Mouse (Mus musculus) liver, embryonic 14.5 days (tissue): ENCODE measurements around the gene Pithd1.

Source experiments
- CTCF ChIP-seq: IDR thresholded peaks from 2 replicates; pipeline ENCODE4 v1.5.1; 2016; ENCODE audit warnings: antibody characterized with exemption, low read depth, control low read depth
- EP300 ChIP-seq: IDR thresholded peaks from 2 replicates; pipeline ENCODE4 v1.6.1; 2016; ENCODE audit warnings: antibody characterized with exemption, low read depth

GRCm38 (mm10) chr4:135967086-135967760, 19.8 kb downstream of the Pithd1 start:
- TF ChIP-seq CTCF = no peak
- no peak for TF ChIP-seq EP300
